Mouse (Mus musculus): Measurements from ENCODE around the gene Usp46. TPM values are rescaled to one million over a fixed set of nuclear protein-coding genes. Genes with fewer than 3 reads are reported as not detected.

Gene Usp46
- total and polyA plus RNA-seq, 3 experiments, result 14.5 to 23.6 TPM; not detected in 1

GRCm38 (mm10) chr5:74034177-74034576 lies 34.1 kb downstream of the Usp46 start:
- H3K27ac ChIP-seq (ENCODE audit: control insufficient read depth, low read depth, low read length), result no peak overlapping the region
- H3K27me3 ChIP-seq (ENCODE audit: control insufficient read depth in 1 of 2, insufficient read depth in 2 of 2, low read length in 2 of 2), result no peaks in the 10 kb centered on the region
- no peak for TF ChIP-seq USF1 (IDR thresholded peaks at IDR 0.05; ENCODE audit: low read depth, low read length)
- TF ChIP-seq RCOR1 (IDR thresholded peaks at IDR 0.05; ENCODE audit: low read depth, low read length), result no peak
- TF ChIP-seq MXI1 (IDR thresholded peaks at IDR 0.05; ENCODE audit: low read depth, low read length), result no peak
- 0 out of 2 replicates have a peak, but pooled peaks have one; percentile 11 for TF ChIP-seq SMC3 (IDR thresholded peaks at IDR 0.05; ENCODE audit: low read depth, low read length)
- no peak for TF ChIP-seq CHD1 (IDR thresholded peaks at IDR 0.05; ENCODE audit: low read depth, low read length)
- no peak for TF ChIP-seq GABPA (IDR thresholded peaks at IDR 0.05; ENCODE audit: low read depth, low read length)
- no peak overlapping the region for H3K4me3 ChIP-seq (ENCODE audit: control insufficient read depth in 1 of 2, insufficient read depth in 1 of 2, low read depth in 2 of 2, low read length in 2 of 2)
- peaks cover 0 to 1% of the 10 kb centered on the region in 2 experiments; a peak in 1 of 4 replicates for H3K36me3 ChIP-seq (ENCODE audit: control insufficient read depth in 1 of 2, insufficient read depth in 2 of 2, low read length in 2 of 2)
- H3K4me1 ChIP-seq (ENCODE audit: control insufficient read depth in 1 of 2, insufficient read depth in 2 of 2, low read length in 2 of 2), result no peaks in the 10 kb centered on the region
- H3K9me3 ChIP-seq (replicated peaks; ENCODE audit: insufficient read depth, low read length), result no peaks in the 10 kb centered on the region
- peak; percentile 13 for DNase-seq (ENCODE audit: low read depth, low spot score)
- H3K9ac ChIP-seq (ENCODE audit: control insufficient read depth, low read depth, low read length, poor library complexity, severe bottlenecking), result no peak overlapping the region
- H3K79me2 ChIP-seq (ENCODE audit: control insufficient read depth, insufficient read depth, low read length, poor library complexity), result no peaks in the 10 kb centered on the region; the same call in 1 of the 2 replicates

- no peaks in the 10 kb centered on the region for H3K27me3 ChIP-seq (ENCODE audit: control insufficient read depth in 1 of 2, insufficient read depth in 2 of 2, low read length in 2 of 2)
- H3K27ac ChIP-seq (ENCODE audit: control insufficient read depth, low read depth, low read length), result no peak overlapping the region
- no peaks in the 10 kb centered on the region for H3K4me1 ChIP-seq (ENCODE audit: control insufficient read depth in 1 of 2, insufficient read depth in 2 of 2, low read length in 2 of 2)
- peaks cover 0 to 3% of the 10 kb centered on the region in 2 experiments; a peak in 2 of 4 replicates for H3K36me3 ChIP-seq (ENCODE audit: control insufficient read depth in 1 of 2, insufficient read depth in 2 of 2, low read length in 2 of 2)
- no peak overlapping the region for H3K9ac ChIP-seq (ENCODE audit: control insufficient read depth, low read depth, low read length, poor library complexity, severe bottlenecking)
- TF ChIP-seq USF2 (IDR thresholded peaks at IDR 0.05; ENCODE audit: borderline replicate concordance in 1 of 2, insufficient read depth in 1 of 2, low read depth in 1 of 2, low read length in 2 of 2) (no peak), EP300 (IDR thresholded peaks at IDR 0.05; ENCODE audit: low read depth in 1 of 2, low read length in 2 of 2) (no peak), NELFE (IDR thresholded peaks at IDR 0.05; ENCODE audit: low read depth, low read length) (no peak), ZKSCAN1 (IDR thresholded peaks at IDR 0.05; ENCODE audit: low read depth, low read length) (no peak), MEF2A (IDR thresholded peaks at IDR 0.05; ENCODE audit: extremely low read depth, insufficient replicate concordance, low read depth, low read length, poor library complexity, severe bottlenecking) (no peak), SIN3A (IDR thresholded peaks at IDR 0.05; ENCODE audit: low read length) (no peak), USF1 (IDR thresholded peaks at IDR 0.05; ENCODE audit: low read depth, low read length) (no peak), BHLHE40 (IDR thresholded peaks at IDR 0.05; ENCODE audit: borderline replicate concordance, low read depth, low read length) (no peak), CHD1 (IDR thresholded peaks at IDR 0.05; ENCODE audit: low read depth, low read length) (no peak), HCFC1 (IDR thresholded peaks at IDR 0.05; ENCODE audit: low read depth, low read length) (no peak), SMC3 (IDR thresholded peaks at IDR 0.05; ENCODE audit: low read depth, low read length) (no peak), CTCF (IDR thresholded peaks at IDR 0.05 in 2 of 3, conservative IDR thresholded peaks at IDR 0.05 in 1 of 3; ENCODE audit: control insufficient read depth in 1 of 3, insufficient read depth in 1 of 3, low read depth in 2 of 3, low read length in 3 of 3, poor library complexity in 1 of 3, severe bottlenecking in 1 of 3) (no peak), E2F4 (IDR thresholded peaks at IDR 0.05; ENCODE audit: borderline replicate concordance, low read depth, low read length) (no peak), POLR2AphosphoS2 (IDR thresholded peaks at IDR 0.05; ENCODE audit: low read length) (no peak), MAX (IDR thresholded peaks at IDR 0.05; ENCODE audit: low read length) (no peak), CHD2 (IDR thresholded peaks at IDR 0.05; ENCODE audit: low read length) (no peak)
- H3K4me3 ChIP-seq (ENCODE audit: control insufficient read depth in 1 of 2, insufficient read depth in 1 of 2, low read depth in 2 of 2, low read length in 2 of 2), result no peak overlapping the region
- DNase-seq (ENCODE audit: low read depth, low spot score), result no peak
- H3K9me3 ChIP-seq (replicated peaks; ENCODE audit: insufficient read depth, low read length), result no peaks in the 10 kb centered on the region
- no peaks in the 10 kb centered on the region for H3K79me2 ChIP-seq (ENCODE audit: control insufficient read depth, insufficient read depth, low read length, poor library complexity)
These were observed 38.4 kb downstream of the Usp46 start for GRCm38 (mm10) chr5:74029787-74030186.

Data from MEL (cell line).